Mouse (Mus musculus) lung, postnatal 0 days (tissue): Measurements from ENCODE around the gene Ptger1. TPM values are rescaled to one million over a fixed set of nuclear protein-coding genes. Genes with fewer than 3 reads are reported as not detected.

Experiments
- ATAC-seq: fragments of 200-750 bp; cut with Nextera tagmentation; 2 replicates; pipeline ENCODE4 v1.8.0; 2017; ENCODE audit warnings: moderate library complexity
- DNase-seq: peaks from one replicate; pipeline ENCODE4 v3.0.0-alpha.2; 2016; ENCODE audit warnings: low spot score
- H3K27ac ChIP-seq: fragments of 300-500 bp; sonication (generic); 2 replicates; pipeline ENCODE4 v1.5.1; 2014; ENCODE audit warnings: antibody characterized with exemption, mild to moderate bottlenecking, low read length, mixed read lengths
- H3K27me3 ChIP-seq: fragments of 300-500 bp; sonication (generic); replicated peaks from 2 replicates; pipeline ENCODE4 v1.6.1; 2014; ENCODE audit warnings: low read length, mixed read lengths; ENCODE audit not compliant: insufficient read depth
- H3K36me3 ChIP-seq: fragments of 300-500 bp; sonication (generic); 2 replicates; pipeline ENCODE4 v1.6.1; 2014; ENCODE audit warnings: low read length, mixed read lengths; ENCODE audit not compliant: insufficient read depth
- H3K4me1 ChIP-seq: fragments of 300-500 bp; sonication (generic); 2 replicates; pipeline ENCODE4 v1.6.1; 2014; ENCODE audit warnings: antibody characterized with exemption, low read depth, low read length, mixed read lengths; ENCODE audit not compliant: insufficient read depth
- H3K4me2 ChIP-seq: fragments of 300-500 bp; sonication (generic); replicated peaks from 2 replicates; pipeline ENCODE4 v1.6.1; 2014; ENCODE audit warnings: low read depth, mild to moderate bottlenecking, low read length, moderate library complexity, mixed read lengths
- H3K4me3 ChIP-seq: fragments of 300-500 bp; sonication (generic); 2 replicates; pipeline ENCODE4 v1.5.1; 2014; ENCODE audit warnings: low read depth, low read length
- H3K9ac ChIP-seq: fragments of 300-500 bp; sonication (generic); replicated peaks from 2 replicates; pipeline ENCODE4 v1.6.1; 2014; ENCODE audit warnings: low read depth, mild to moderate bottlenecking
- H3K9me3 ChIP-seq: fragments of 300-500 bp; sonication (generic); 2 replicates; pipeline ENCODE4 v1.6.1; 2016; ENCODE audit warnings: low read length, mixed read lengths
- CTCF ChIP-seq: IDR thresholded peaks from 2 replicates; pipeline ENCODE4 v1.5.1; 2016; ENCODE audit warnings: antibody characterized with exemption, mild to moderate bottlenecking
- EP300 ChIP-seq: IDR thresholded peaks from 2 replicates; pipeline ENCODE4 v1.6.1; 2016; ENCODE audit warnings: antibody characterized with exemption, mild to moderate bottlenecking, control low read depth
- WGBS: fragments of 180-500 bp; shearing (Covaris S2); extraction: QIAGEN DNeasy Blood & Tissue Kit; methylation state at CpG from one replicate; pipeline ENCODE4 v1.1.7; 2014; 5-methylcytosine and 5-hydroxymethylcytosine counted together
- polyA plus RNA-seq: library from polyadenylated mRNA; unstranded; fragments of >200 nt; fragmentation: Nextera tagmentation; extraction: Ambion mirVana; gene quantifications from 2 replicates; pipeline ENCODE4 v1.2.1, GENCODE M21; 2015

The Ptger1 gene
- polyA plus RNA-seq, 1 experiment from 2014 or later = 1.3 TPM

DNA sequence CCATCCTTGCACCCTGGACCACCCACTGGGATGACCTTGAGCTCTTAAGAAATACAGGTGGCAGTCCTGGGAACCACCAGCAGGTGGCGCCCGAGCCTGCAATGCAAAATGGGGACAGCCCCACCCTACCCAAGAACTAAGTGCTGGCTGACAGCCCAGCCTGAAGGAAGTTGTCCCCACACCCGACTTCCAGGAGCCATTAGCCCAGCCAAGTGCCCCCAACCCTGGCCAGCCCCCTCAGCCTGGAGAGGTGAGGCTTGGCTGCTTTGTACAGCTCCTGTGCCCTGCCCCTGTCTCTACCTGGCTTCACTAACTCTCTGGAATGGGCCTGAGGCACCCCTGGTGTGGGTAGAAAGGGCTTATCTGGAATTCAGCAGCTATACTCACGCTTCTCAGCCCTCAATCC is 4.1 kb upstream of the Ptger1 start:
- Histone ChIP-seq H3K27ac (peak overlapping the region; percentile 80), H3K4me1 (peaks cover 34% of the 10 kb centered on the region), H3K36me3 (no peaks in the 10 kb centered on the region), H3K4me3 (no peak overlapping the region), H3K27me3 (no peaks in the 10 kb centered on the region), H3K4me2 (peak overlapping the region; percentile 27), H3K9ac (no peak overlapping the region), H3K9me3 (no peaks in the 10 kb centered on the region)
- DNase-seq (peak; percentile 97), ATAC-seq (peak; percentile 75)
- TF ChIP-seq EP300 (peak; percentile 51), CTCF (peak; percentile 99)
- whole genome bisulfite sequencing = 8% methylated on average over 4 of the region's 4 CpGs

DNA sequence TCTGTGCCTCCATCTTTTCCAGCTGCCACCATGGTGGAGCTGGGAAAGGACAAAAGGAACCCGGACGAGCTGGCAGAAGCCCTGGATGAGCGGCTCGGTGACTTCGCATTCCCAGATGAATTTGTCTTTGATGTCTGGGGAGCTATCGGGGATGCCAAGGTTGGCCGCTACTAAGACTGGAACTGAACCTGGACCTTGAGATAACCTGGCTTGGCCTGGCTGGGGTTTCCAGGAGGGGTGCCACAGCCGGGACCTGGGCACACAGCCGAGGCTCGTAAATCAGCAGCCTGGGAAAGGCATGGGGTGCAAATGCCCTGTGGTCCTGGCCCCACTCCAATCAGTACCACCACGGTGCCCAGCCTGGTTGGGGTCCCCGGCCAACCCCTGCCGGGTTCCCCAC is 2.4 kb upstream of the Ptger1 start:
- ATAC-seq = no peak

DNA sequence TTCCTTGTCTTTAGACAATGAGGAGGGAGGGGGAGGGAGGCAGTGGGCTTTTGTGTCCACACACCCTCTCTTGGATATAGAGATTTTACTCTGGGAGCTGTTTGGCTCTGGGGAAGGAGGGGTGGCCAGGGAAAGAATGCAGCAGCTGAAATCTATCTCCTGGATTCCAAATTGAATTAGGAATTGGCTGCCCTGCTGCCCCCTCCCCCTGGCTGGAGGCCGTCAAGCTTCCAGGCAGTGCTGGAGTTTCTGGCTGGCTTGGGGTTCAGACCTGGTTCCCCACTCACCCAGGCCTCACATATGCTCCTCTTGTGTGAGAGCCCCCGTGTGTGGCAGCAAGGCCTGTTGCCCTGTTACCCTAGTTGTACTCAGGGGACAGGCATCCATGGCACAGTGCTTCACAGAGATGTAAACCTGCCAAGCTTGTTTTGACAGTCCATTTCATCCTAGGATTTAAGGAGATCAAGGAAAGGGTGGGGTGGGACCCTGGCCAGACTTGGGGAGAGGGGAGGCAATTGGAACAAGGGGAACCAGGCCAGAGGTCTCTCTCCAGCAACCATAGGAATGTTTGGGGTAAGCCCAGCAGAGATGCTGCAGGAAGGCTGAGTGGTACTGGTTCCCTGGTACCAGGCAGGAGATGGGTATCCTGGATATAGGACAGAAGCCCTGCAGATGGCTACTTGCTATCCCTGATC is 1.4 kb upstream of the Ptger1 start:
- no peak overlapping the region for H3K4me3 ChIP-seq
- no peak for ATAC-seq
- TF ChIP-seq CTCF (no peak), EP300 (no peak)
- no peak overlapping the region for H3K4me2 ChIP-seq
- H3K4me1 ChIP-seq = peaks cover 42% of the 10 kb centered on the region
- H3K27ac ChIP-seq = 0 out of 2 replicates have a peak overlapping the region, but pooled peaks have one; percentile 26
- no peak overlapping the region for H3K9ac ChIP-seq
- peak; percentile 75 for DNase-seq
- H3K36me3 ChIP-seq = peaks cover 5% of the 10 kb centered on the region
- no peaks in the 10 kb centered on the region for H3K27me3 ChIP-seq
- 44% methylated on average over 2 of the region's 2 CpGs for WGBS
- no peaks in the 10 kb centered on the region for H3K9me3 ChIP-seq

More for the DNA sequence above, 2.4 kb upstream of the Ptger1 start:
- no peak for TF ChIP-seq CTCF
- no peak for TF ChIP-seq EP300
- WGBS = 91% methylated on average over 13 of the region's 13 CpGs
- no peak overlapping the region for H3K4me2 ChIP-seq
- H3K4me1 ChIP-seq = peaks cover 42% of the 10 kb centered on the region
- no peak overlapping the region for H3K27ac ChIP-seq
- DNase-seq = no peak
- no peaks in the 10 kb centered on the region for H3K36me3 ChIP-seq
- H3K9me3 ChIP-seq = no peaks in the 10 kb centered on the region
- no peak overlapping the region for H3K9ac ChIP-seq
- no peak overlapping the region for H3K4me3 ChIP-seq
- no peaks in the 10 kb centered on the region for H3K27me3 ChIP-seq

DNA sequence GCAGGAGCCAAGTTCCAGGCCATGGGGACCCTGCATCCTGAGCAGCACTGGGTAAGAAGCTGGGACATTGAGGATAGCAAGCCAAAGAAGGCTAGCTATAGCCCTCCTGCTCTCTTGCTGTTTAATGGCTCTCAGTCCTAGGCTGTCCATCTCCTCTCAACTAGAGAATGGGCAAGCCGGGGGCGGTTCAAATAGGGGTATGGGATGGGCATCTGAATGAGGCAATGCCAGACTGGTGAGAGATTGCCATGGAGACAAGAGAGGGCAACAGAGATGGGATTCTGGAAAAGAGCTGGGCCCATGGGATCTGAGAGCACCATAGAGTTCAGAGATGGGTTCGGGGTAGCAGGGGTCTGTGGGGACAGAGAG is 372 bp downstream of the Ptger1 start:
- Histone ChIP-seq H3K36me3 (peaks cover 22% of the 10 kb centered on the region), H3K27ac (peak overlapping the region; percentile 57), H3K9ac (peak overlapping the region; percentile 0; the same call in 1 of the 2 replicates), H3K9me3 (no peaks in the 10 kb centered on the region), H3K4me1 (peaks cover 31% of the 10 kb centered on the region), H3K27me3 (no peaks in the 10 kb centered on the region), H3K4me2 (peak overlapping the region; percentile 36), H3K4me3 (no peak overlapping the region)
- ATAC-seq = no peak
- WGBS = 84% methylated on average over 3 of the region's 3 CpGs
- no peak for DNase-seq
- TF ChIP-seq EP300 (no peak), CTCF (no peak)

DNA sequence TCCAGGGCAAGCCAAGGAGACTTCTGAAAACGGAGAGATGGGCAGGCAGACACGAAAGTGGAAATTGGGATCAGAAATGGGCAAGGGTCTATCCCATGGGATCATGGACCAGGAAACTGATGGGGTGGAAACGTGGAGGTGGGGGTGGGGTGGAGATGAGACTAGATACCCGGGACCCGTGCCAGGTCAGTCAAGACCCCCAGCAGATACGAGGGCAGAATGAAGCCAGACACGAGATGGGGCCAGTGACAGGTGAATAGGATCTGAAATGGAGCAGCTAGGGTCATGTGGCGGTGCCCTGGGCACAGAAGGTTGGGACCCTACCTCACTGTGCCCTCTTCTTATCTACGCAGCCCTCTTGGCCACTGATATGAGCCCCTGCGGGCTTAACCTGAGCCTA is 1.0 kb downstream of the Ptger1 start:
- no peak overlapping the region for H3K9ac ChIP-seq
- no peaks in the 10 kb centered on the region for H3K9me3 ChIP-seq
- peaks cover 28% of the 10 kb centered on the region for H3K36me3 ChIP-seq
- peaks cover 30% of the 10 kb centered on the region for H3K4me1 ChIP-seq
- no peak overlapping the region for H3K27ac ChIP-seq
- peak overlapping the region; percentile 53 for H3K4me2 ChIP-seq
- TF ChIP-seq EP300 (no peak), CTCF (no peak)
- H3K4me3 ChIP-seq = no peak overlapping the region
- DNase-seq (no peak), ATAC-seq (no peak)
- no peaks in the 10 kb centered on the region for H3K27me3 ChIP-seq
- 76% methylated on average over 10 of the region's 10 CpGs for WGBS

DNA sequence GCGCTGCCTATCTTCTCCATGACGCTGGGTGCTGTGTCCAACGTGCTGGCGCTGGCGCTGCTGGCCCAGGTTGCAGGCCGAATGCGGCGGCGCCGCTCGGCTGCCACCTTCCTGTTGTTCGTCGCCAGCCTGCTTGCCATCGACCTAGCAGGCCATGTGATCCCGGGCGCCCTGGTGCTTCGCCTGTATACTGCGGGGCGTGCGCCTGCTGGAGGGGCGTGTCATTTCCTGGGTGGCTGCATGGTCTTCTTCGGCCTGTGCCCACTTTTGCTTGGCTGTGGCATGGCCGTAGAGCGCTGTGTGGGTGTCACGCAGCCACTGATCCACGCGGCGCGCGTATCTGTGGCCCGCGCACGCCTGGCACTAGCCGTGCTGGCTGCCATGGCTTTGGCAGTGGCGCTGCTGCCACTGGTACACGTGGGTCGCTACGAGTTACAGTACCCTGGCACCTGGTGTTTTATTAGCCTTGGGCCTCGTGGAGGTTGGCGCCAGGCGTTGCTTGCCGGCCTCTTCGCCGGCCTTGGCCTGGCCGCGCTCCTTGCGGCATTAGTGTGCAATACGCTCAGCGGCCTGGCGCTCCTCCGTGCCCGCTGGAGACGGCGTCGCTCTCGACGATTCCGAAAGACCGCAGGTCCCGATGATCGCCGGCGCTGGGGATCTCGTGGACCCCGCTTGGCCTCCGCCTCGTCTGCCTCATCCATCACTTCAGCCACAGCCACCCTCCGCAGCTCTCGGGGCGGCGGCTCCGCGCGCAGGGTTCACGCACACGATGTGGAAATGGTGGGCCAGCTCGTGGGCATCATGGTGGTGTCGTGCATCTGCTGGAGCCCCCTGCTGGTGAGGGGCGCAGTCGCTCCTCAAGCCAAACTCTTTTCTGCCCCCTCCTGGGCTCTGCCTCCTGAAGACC is 1.8 kb downstream of the Ptger1 start:
- Histone ChIP-seq H3K9me3 (no peaks in the 10 kb centered on the region), H3K27ac (no peak overlapping the region), H3K9ac (no peak overlapping the region; the same call in 1 of the 2 replicates), H3K4me3 (peak overlapping the region; percentile 23), H3K4me1 (peaks cover 24% of the 10 kb centered on the region), H3K27me3 (no peaks in the 10 kb centered on the region), H3K4me2 (peak overlapping the region; percentile 53), H3K36me3 (peaks cover 34% of the 10 kb centered on the region)
- ATAC-seq (peak; percentile 48), DNase-seq (peak; percentile 82)
- WGBS = 20% methylated on average over 78 of the region's 80 CpGs
- no peak for TF ChIP-seq EP300
- TF ChIP-seq CTCF = peak; percentile 95
